Mouse (Mus musculus): Measurements from ENCODE around the gene H2al1o.
"Not testable (repeated sequence)": the region's sequence is repeated elsewhere in the genome, so short reads cannot be mapped to it uniquely, and the experiment has no call there.

Gene H2al1o

DNA sequence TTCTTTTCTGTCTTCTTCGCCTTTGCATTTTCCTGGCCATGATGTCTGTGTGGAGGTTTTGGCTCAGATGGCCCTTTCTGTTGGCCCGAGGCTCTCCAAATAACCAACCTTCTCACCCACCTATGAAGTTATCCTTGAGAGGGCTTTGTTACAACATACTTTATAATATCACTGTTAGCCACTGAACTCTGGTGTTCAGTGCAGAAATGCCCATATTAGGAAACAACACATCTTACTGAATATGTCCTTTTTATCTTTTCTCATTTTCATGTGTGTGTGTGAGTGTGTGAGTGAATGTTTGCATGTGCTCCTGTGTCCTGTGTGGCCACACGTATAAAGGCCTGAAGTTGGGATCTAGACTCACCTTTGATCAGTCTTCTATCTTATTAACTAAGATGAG is at the start of gene H2al1o:
Gene H2al1o, minus strand, starts transcription at position 101 of the 400 bp plus-strand sequence.
- not testable (repeated sequence) for DNase-seq

GRCm38 (mm10) chrX:9598036-9598435 is 25.8 kb upstream of the H2al1o start:
- not testable (repeated sequence) for DNase-seq

- no peak for DNase-seq
Observed at GRCm38 (mm10) chrX:9536881-9537280, 35.3 kb downstream of the H2al1o start.

Measured in cerebellum, postnatal 36 days (tissue).